Mouse (Mus musculus): Measurements from ENCODE around the gene Kirrel.

GRCm38 (mm10) chr3:87131694-87132347 lies 42.7 kb downstream of the Kirrel start:
- TF ChIP-seq CTCF (IDR thresholded peaks at IDR 0.05; ENCODE audit: low read depth) (no peak), EP300 (optimal IDR thresholded peaks at IDR 0.05) (no peak)

Measured in stomach, postnatal 0 days (tissue).